Comparison of ENCODE assay signal across 7 mouse cellular contexts in genomic region chr4:129702454-129702853, GRCm38 (mm10). TPM values are rescaled to one million over a fixed set of nuclear protein-coding genes. Genes with fewer than 3 reads are reported as not detected.
DNase-seq lines count a peak whose midpoint lies in the region; ATAC-seq lines count a peak whose summit lies in the region.

No protein-coding gene starts in this region.

- H3K9me3 ChIP-seq in embryonic facial prominence, embryonic 11.5 days (replicated peaks; ENCODE audit: control insufficient read depth, low read length): no peaks in the 10 kb centered on the region
- no peaks in the 10 kb centered on the region for H3K9me3 ChIP-seq in intestine, embryonic 16.5 days (ENCODE audit: control insufficient read depth, low read length)
- no peaks in the 10 kb centered on the region for H3K9me3 ChIP-seq in limb, embryonic 11.5 days (ENCODE audit: control insufficient read depth, low read length)
- no peaks in the 10 kb centered on the region for H3K9me3 ChIP-seq in neural tube, embryonic 12.5 days

- peak; percentile 87 for ATAC-seq in embryonic facial prominence, embryonic 11.5 days (replicated peaks; ENCODE audit: insufficient number of reproducible peaks, low FRiP score, low TSS enrichment, low read depth)
- ATAC-seq in intestine, embryonic 16.5 days: peak; percentile 83
- ATAC-seq in limb, embryonic 11.5 days (ENCODE audit: insufficient number of reproducible peaks, low FRiP score, low TSS enrichment, low read depth): peak; percentile 66; the same call in 1 of the 2 replicates
- peak; percentile 94 for ATAC-seq in neural tube, embryonic 12.5 days (ENCODE audit: low FRiP score, low read depth)
- ATAC-seq in granulocyte monocyte progenitor cell, adult 5-6 weeks (replicated peaks; ENCODE audit: poor library complexity, severe bottlenecking): no peak

- peak; percentile 35 for DNase-seq in ZHBTc4 (ENCODE audit: low read depth, low spot score)
- peak; percentile 79 for DNase-seq in embryonic facial prominence, embryonic 11.5 days (ENCODE audit: low spot score)
- peak; percentile 45 to 69 for DNase-seq in gastrocnemius, postnatal 4 days (ENCODE audit: low spot score in 2 of 2)
- DNase-seq in limb, embryonic 11.5 days (ENCODE audit: low spot score): peak; percentile 67

- H3K36me3 ChIP-seq in embryonic facial prominence, embryonic 11.5 days (replicated peaks; ENCODE audit: control insufficient read depth, insufficient read depth, low read depth, low read length): no peaks in the 10 kb centered on the region; the same call in none of the 2 replicates
- 0 out of 2 replicates have a peak, but pooled peaks cover 6% of the 10 kb centered on the region for H3K36me3 ChIP-seq in intestine, embryonic 16.5 days (ENCODE audit: control insufficient read depth, insufficient read depth, low read length)
- peaks cover 19% of the 10 kb centered on the region for H3K36me3 ChIP-seq in limb, embryonic 11.5 days (ENCODE audit: control insufficient read depth, insufficient read depth, low read length)
- H3K36me3 ChIP-seq in neural tube, embryonic 12.5 days: peaks cover 38% of the 10 kb centered on the region

- H3K4me2 ChIP-seq in embryonic facial prominence, embryonic 11.5 days (ENCODE audit: low read depth, low read length): no peak overlapping the region
- no peak overlapping the region for H3K4me2 ChIP-seq in intestine, embryonic 16.5 days (ENCODE audit: low read depth, low read length)
- no peak overlapping the region for H3K4me2 ChIP-seq in limb, embryonic 11.5 days (ENCODE audit: low read depth, severe bottlenecking)
- peak overlapping the region; percentile 26 for H3K4me2 ChIP-seq in neural tube, embryonic 12.5 days (replicated peaks)

- WGBS in embryonic facial prominence, embryonic 11.5 days: 44% methylated on average over 11 of the region's 11 CpGs
- 34% methylated on average over 11 of the region's 11 CpGs for WGBS in intestine, embryonic 16.5 days
- WGBS in limb, embryonic 11.5 days: 46% methylated on average over 11 of the region's 11 CpGs
- WGBS in neural tube, embryonic 12.5 days: 19% methylated on average over 11 of the region's 11 CpGs

- H3K9ac ChIP-seq in embryonic facial prominence, embryonic 11.5 days (replicated peaks; ENCODE audit: low read length): peak overlapping the region; percentile 22; the same call in 1 of the 2 replicates
- H3K9ac ChIP-seq in intestine, embryonic 16.5 days (ENCODE audit: low read depth, low read length): no peak overlapping the region
- no peak overlapping the region for H3K9ac ChIP-seq in limb, embryonic 11.5 days (ENCODE audit: low read length)
- H3K9ac ChIP-seq in neural tube, embryonic 12.5 days: no peak overlapping the region

- H3K27ac ChIP-seq in embryonic facial prominence, embryonic 11.5 days (replicated peaks; ENCODE audit: low read depth, low read length): peak overlapping the region; percentile 62; the same call in 1 of the 2 replicates
- H3K27ac ChIP-seq in intestine, embryonic 16.5 days (ENCODE audit: low read length): peak overlapping the region; percentile 43
- H3K27ac ChIP-seq in limb, embryonic 11.5 days (replicated peaks; ENCODE audit: low read depth, low read length): peak overlapping the region; percentile 49
- peak overlapping the region; percentile 60; the same call in 1 of the 2 replicates for H3K27ac ChIP-seq in neural tube, embryonic 12.5 days

- H3K4me1 ChIP-seq in embryonic facial prominence, embryonic 11.5 days (ENCODE audit: control insufficient read depth, insufficient read depth, low read length): no peaks in the 10 kb centered on the region; the same call in 1 of the 2 replicates
- peaks cover 8% of the 10 kb centered on the region for H3K4me1 ChIP-seq in intestine, embryonic 16.5 days (ENCODE audit: control insufficient read depth, insufficient read depth, low read length)
- H3K4me1 ChIP-seq in limb, embryonic 11.5 days (ENCODE audit: control insufficient read depth, insufficient read depth, low read length): 0 out of 2 replicates have a peak, but pooled peaks cover 2% of the 10 kb centered on the region
- peaks cover 20% of the 10 kb centered on the region for H3K4me1 ChIP-seq in neural tube, embryonic 12.5 days

- no peak overlapping the region for H3K4me3 ChIP-seq in embryonic facial prominence, embryonic 11.5 days (ENCODE audit: low read depth, low read length)
- no peak overlapping the region for H3K4me3 ChIP-seq in intestine, embryonic 16.5 days (ENCODE audit: low read length)
- no peak overlapping the region for H3K4me3 ChIP-seq in limb, embryonic 11.5 days (ENCODE audit: low read depth, low read length)
- H3K4me3 ChIP-seq in neural tube, embryonic 12.5 days: no peak overlapping the region

- no peaks in the 10 kb centered on the region for H3K27me3 ChIP-seq in embryonic facial prominence, embryonic 11.5 days (ENCODE audit: control insufficient read depth, insufficient read depth, low read length)
- no peaks in the 10 kb centered on the region for H3K27me3 ChIP-seq in intestine, embryonic 16.5 days (replicated peaks; ENCODE audit: control insufficient read depth, insufficient read depth, low read length)
- no peaks in the 10 kb centered on the region for H3K27me3 ChIP-seq in limb, embryonic 11.5 days (ENCODE audit: control insufficient read depth, insufficient read depth, low read length)
- H3K27me3 ChIP-seq in neural tube, embryonic 12.5 days (replicated peaks): no peaks in the 10 kb centered on the region

RNA-seq across cellular contexts. Expression of gene Tmem39b, which starts 5.8 kb away (rescaled TPM):
- polyA plus RNA-seq in embryonic facial prominence, embryonic 11.5 days (2014; fragmentation: Nextera tagmentation; extraction: Ambion mirVana): 29.1 and 38.6 TPM in 2 replicates
- total RNA-seq in gastrocnemius, postnatal 4 days (2021): 1 to 10 TPM; 7.3 to 7.8 TPM
- polyA plus RNA-seq in intestine, embryonic 16.5 days (2015; fragmentation: Nextera tagmentation; extraction: Ambion mirVana): 9.2 and 10.6 TPM in 2 replicates
- 35.5 and 47.3 TPM in 2 replicates for polyA plus RNA-seq in limb, embryonic 11.5 days (2014; fragmentation: Nextera tagmentation; extraction: Ambion mirVana)
- polyA plus RNA-seq in neural tube, embryonic 12.5 days (2016; fragmentation: Nextera tagmentation; extraction: Ambion mirVana): 16.0 and 16.8 TPM in 2 replicates
- 15.8 and 44.1 TPM in 2 replicates for total RNA-seq in granulocyte monocyte progenitor cell, adult 5-6 weeks (2014; fragmentation: Nextera tagmentation)
- total RNA-seq in granulocyte monocyte progenitor cell, adult 5-6 weeks (2017): 6.2 and 12.2 TPM in 2 replicates

RNA-seq across cellular contexts. Expression of gene Kpna6, which starts 29.9 kb away (rescaled TPM):
- 12.5 and 13.3 TPM in 2 replicates for polyA plus RNA-seq in embryonic facial prominence, embryonic 11.5 days (2014; fragmentation: Nextera tagmentation; extraction: Ambion mirVana)
- 10 to 100 TPM; 54.4 to 63.4 TPM for total RNA-seq in gastrocnemius, postnatal 4 days (2021)
- 14.4 and 15.2 TPM in 2 replicates for polyA plus RNA-seq in intestine, embryonic 16.5 days (2015; fragmentation: Nextera tagmentation; extraction: Ambion mirVana)
- 13.1 and 13.4 TPM in 2 replicates for polyA plus RNA-seq in limb, embryonic 11.5 days (2014; fragmentation: Nextera tagmentation; extraction: Ambion mirVana)
- polyA plus RNA-seq in neural tube, embryonic 12.5 days (2016; fragmentation: Nextera tagmentation; extraction: Ambion mirVana): 16.3 and 16.6 TPM in 2 replicates
- 41.0 and 61.4 TPM in 2 replicates for total RNA-seq in granulocyte monocyte progenitor cell, adult 5-6 weeks (2014; fragmentation: Nextera tagmentation)
- total RNA-seq in granulocyte monocyte progenitor cell, adult 5-6 weeks (2017): 20.4 and 26.4 TPM in 2 replicates

RNA-seq across cellular contexts. Expression of gene Khdrbs1, which starts 39.6 kb away (rescaled TPM):
- polyA plus RNA-seq in embryonic facial prominence, embryonic 11.5 days (2014; fragmentation: Nextera tagmentation; extraction: Ambion mirVana): 175 and 193 TPM in 2 replicates
- total RNA-seq in gastrocnemius, postnatal 4 days (2021): 10 to 100 TPM; 75.8 to 77.4 TPM
- polyA plus RNA-seq in intestine, embryonic 16.5 days (2015; fragmentation: Nextera tagmentation; extraction: Ambion mirVana): 62.2 and 62.6 TPM in 2 replicates
- 162 and 189 TPM in 2 replicates for polyA plus RNA-seq in limb, embryonic 11.5 days (2014; fragmentation: Nextera tagmentation; extraction: Ambion mirVana)
- polyA plus RNA-seq in neural tube, embryonic 12.5 days (2016; fragmentation: Nextera tagmentation; extraction: Ambion mirVana): 211 and 212 TPM in 2 replicates
- 98.7 and 104 TPM in 2 replicates for total RNA-seq in granulocyte monocyte progenitor cell, adult 5-6 weeks (2014; fragmentation: Nextera tagmentation)
- 82.8 and 84.2 TPM in 2 replicates for total RNA-seq in granulocyte monocyte progenitor cell, adult 5-6 weeks (2017)
